Mouse (Mus musculus) neural tube, embryonic 14.5 days (tissue): ENCODE results near the gene Adgrl1. TPM values are rescaled to one million over a fixed set of nuclear protein-coding genes. Genes with fewer than 3 reads are reported as not detected.

Source experiments
- ATAC-seq: fragments of 200-750 bp; cut with Nextera tagmentation; 2 replicates; pipeline ENCODE4 v1.8.0; 2017; ENCODE audit warnings: low read depth, mild to moderate bottlenecking, moderate TSS enrichment, moderate library complexity
- H3K27ac ChIP-seq: fragments of 300-500 bp; sonication (generic); 2 replicates; pipeline ENCODE4 v1.5.1; 2014; ENCODE audit warnings: low read depth, mild to moderate bottlenecking, control low read depth, low read length, moderate library complexity, mixed read lengths
- H3K27me3 ChIP-seq: fragments of 300-500 bp; sonication (generic); 2 replicates; pipeline ENCODE4 v1.6.1; 2014; ENCODE audit warnings: low read length; ENCODE audit not compliant: control insufficient read depth, insufficient read depth
- H3K36me3 ChIP-seq: fragments of 300-500 bp; sonication (generic); 2 replicates; pipeline ENCODE4 v1.6.1; 2014; ENCODE audit warnings: low read length, mixed read lengths; ENCODE audit not compliant: control insufficient read depth, insufficient read depth
- H3K4me1 ChIP-seq: fragments of 300-500 bp; sonication (generic); 2 replicates; pipeline ENCODE4 v1.6.1; 2014; ENCODE audit warnings: low read length; ENCODE audit not compliant: control insufficient read depth, insufficient read depth
- H3K4me2 ChIP-seq: fragments of 300-500 bp; sonication (generic); 2 replicates; pipeline ENCODE4 v1.6.1; 2014; ENCODE audit warnings: mild to moderate bottlenecking, low read depth, low read length, control low read depth
- H3K4me3 ChIP-seq: fragments of 300-500 bp; sonication (generic); 2 replicates; pipeline ENCODE4 v1.5.1; 2014; ENCODE audit warnings: low read depth, low read length, control low read depth, mixed read lengths
- H3K9ac ChIP-seq: fragments of 300-500 bp; sonication (generic); replicated peaks from 2 replicates; pipeline ENCODE4 v1.6.1; 2014; ENCODE audit warnings: low read depth, mild to moderate bottlenecking, control low read depth, low read length, mixed read lengths
- H3K9me3 ChIP-seq: fragments of 300-500 bp; sonication (generic); 2 replicates; pipeline ENCODE4 v1.6.1; 2016; ENCODE audit warnings: low read length; ENCODE audit not compliant: control insufficient read depth
- WGBS: fragments of 180-500 bp; shearing (Covaris S2); extraction: QIAGEN DNeasy Blood & Tissue Kit; methylation state at CpG from one replicate; pipeline ENCODE4 v1.1.7; 2014; 5-methylcytosine and 5-hydroxymethylcytosine counted together
- polyA plus RNA-seq: library from polyadenylated mRNA; unstranded; fragments of >200 nt; fragmentation: Nextera tagmentation; extraction: Ambion mirVana; gene quantifications from 2 replicates; pipeline ENCODE4 v1.2.1, GENCODE M21; 2014

Gene Adgrl1
- polyA plus RNA-seq, 1 experiment from 2014 or later, result 75.0 TPM

DNA sequence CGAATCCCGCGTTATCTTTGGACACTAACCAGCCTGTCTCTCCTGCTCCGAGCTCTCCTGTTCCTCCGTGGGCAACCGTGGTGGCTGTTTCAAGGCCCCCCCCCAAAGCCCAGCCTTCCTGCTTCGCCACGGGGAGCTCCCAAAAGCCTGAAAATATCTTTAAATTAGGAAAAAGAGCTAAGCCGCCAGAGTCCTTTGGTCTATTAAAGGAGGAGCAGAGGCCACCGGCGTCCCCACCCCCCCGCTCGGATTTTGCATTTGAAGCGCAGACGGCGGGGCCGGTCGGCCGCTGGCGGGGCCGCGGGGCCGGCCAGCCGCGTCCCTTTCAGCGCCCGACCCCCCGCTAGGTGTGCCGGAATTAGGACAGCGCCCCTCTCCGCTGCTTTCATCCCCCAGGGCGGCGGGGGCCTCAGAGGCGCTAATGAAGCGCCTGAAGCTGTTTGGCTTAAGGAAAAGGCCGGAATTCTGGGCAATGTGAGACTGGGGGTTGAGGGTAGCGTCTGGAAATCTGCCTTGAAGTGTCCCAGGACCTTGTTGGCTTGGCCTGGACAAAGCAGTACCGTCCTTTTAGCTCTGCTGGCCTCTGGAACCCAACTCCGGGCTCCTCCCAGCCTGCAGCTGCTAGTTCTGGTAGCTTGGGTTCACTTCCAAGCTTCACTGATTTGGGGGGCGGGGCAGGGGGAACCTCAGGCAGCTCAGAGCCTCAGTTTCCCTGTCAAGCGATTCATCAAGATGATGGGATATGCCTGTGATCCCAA is 23.6 kb upstream of the Adgrl1 start:
- WGBS, result under 1% methylated on average over 41 of the region's 41 CpGs
- H3K36me3 ChIP-seq, result no peaks in the 10 kb centered on the region
- peak overlapping the region; percentile 83 for H3K9ac ChIP-seq
- H3K4me1 ChIP-seq, result peaks cover 10% of the 10 kb centered on the region
- ATAC-seq, result no peak
- H3K4me2 ChIP-seq, result peak overlapping the region; percentile 91
- H3K4me3 ChIP-seq, result peak overlapping the region; percentile 62
- 0 out of 2 replicates have a peak overlapping the region, but pooled peaks have one; percentile 87 for H3K27ac ChIP-seq
- no peaks in the 10 kb centered on the region for H3K27me3 ChIP-seq
- H3K9me3 ChIP-seq, result no peaks in the 10 kb centered on the region

DNA sequence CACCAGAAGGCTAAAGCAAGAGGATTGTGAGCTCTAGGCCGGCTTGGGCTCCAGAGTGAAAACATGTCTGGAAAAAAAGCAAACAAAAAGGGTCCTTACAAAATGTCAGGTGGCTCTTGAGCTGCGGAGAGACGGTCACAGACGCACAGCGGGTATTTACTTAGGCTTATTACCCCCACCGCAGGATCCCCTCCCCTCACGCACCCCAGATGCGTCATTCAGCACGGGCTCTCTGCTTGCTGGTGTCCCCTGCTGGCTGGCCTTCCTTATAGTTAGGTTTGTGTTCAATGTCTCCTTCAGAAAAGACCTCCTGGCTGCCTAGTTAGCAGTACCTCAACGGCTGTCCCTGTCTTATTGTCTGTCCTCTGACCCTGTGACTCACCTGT is 23.1 kb upstream of the Adgrl1 start:
- no peaks in the 10 kb centered on the region for H3K36me3 ChIP-seq
- peaks cover 10% of the 10 kb centered on the region for H3K4me1 ChIP-seq
- H3K4me3 ChIP-seq, result no peak overlapping the region
- no peaks in the 10 kb centered on the region for H3K27me3 ChIP-seq
- no peak overlapping the region for H3K27ac ChIP-seq
- no peak overlapping the region for H3K9ac ChIP-seq
- 2% methylated on average over 10 of the region's 10 CpGs for WGBS
- no peak for ATAC-seq
- H3K4me2 ChIP-seq, result no peak overlapping the region
- H3K9me3 ChIP-seq, result no peaks in the 10 kb centered on the region

DNA sequence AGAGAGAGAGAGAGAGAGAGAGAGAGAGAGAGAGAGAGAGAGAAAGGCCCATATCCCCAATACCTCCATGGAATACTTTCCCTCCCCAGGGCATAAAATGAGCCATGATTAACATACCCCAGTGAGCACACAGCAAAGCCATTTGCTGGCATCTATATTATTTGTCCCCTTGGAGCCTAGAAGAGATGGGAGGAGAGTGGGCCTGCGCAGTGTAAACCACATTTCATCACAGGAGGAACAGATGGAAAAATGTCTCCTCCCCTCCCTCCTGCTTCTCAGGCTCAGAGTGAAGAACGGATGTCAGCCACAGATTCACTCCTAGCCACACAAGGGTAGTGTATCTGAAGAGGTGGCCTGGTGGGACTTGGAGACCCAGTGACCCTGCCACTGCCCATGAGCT is 11.5 kb upstream of the Adgrl1 start:
- peak; percentile 56 for ATAC-seq
- 36% methylated on average over 2 of the region's 2 CpGs for WGBS
- no peak overlapping the region for H3K27ac ChIP-seq

DNA sequence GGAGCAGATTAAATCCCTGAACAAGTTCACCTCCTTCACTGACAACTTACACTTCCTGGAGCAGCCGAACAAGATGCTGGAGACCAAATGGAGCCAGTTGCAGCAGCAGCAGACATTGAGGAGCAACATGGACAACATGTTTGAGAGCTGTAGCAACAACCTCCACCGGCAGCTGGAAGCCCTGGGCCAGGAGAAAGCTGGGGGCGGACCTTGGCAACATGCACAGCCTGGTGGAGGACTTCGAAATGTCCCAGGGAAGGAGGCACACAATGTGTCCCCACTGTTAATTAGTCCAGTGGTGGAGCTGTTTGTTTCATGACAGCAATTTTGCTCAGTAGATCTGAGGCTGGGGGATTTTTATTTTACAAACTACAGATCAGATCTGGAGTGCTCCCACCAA is 7.8 kb upstream of the Adgrl1 start:
- no peak overlapping the region for H3K9ac ChIP-seq
- H3K4me3 ChIP-seq, result no peak overlapping the region
- no peaks in the 10 kb centered on the region for H3K9me3 ChIP-seq
- peaks cover 3% of the 10 kb centered on the region; the same call in 1 of the 2 replicates for H3K27me3 ChIP-seq
- no peaks in the 10 kb centered on the region for H3K36me3 ChIP-seq
- H3K4me1 ChIP-seq, result no peaks in the 10 kb centered on the region
- 65% methylated on average over 4 of the region's 4 CpGs for WGBS
- no peak for ATAC-seq
- H3K27ac ChIP-seq, result no peak overlapping the region
- no peak overlapping the region for H3K4me2 ChIP-seq

More for the DNA sequence above, 11.5 kb upstream of the Adgrl1 start:
- Histone ChIP-seq H3K4me3 (no peak overlapping the region), H3K4me1 (no peaks in the 10 kb centered on the region), H3K27me3 (no peaks in the 10 kb centered on the region), H3K4me2 (no peak overlapping the region), H3K9me3 (no peaks in the 10 kb centered on the region), H3K9ac (no peak overlapping the region), H3K36me3 (no peaks in the 10 kb centered on the region)

DNA sequence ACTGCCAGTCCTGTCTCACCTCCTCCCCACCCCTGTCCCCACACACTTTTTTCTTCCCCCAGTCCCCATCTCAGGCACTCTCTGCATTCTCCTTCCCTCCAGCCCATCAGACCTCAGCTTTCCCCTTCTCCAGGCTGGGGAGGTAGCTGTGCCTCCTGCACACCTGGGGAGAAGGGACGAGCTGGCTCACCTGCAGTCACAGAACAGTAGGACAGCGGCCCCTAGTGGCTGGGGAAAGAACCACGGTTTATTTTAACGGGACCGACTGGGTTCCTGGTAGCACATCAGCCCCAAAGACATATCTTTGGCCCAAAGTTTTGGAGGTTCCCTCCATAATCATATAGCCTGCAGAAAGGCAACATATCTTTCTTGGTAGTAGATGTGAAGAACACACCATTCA is 6.0 kb upstream of the Adgrl1 start:
- H3K4me3 ChIP-seq, result no peak overlapping the region
- H3K9me3 ChIP-seq, result no peaks in the 10 kb centered on the region
- no peak overlapping the region for H3K27ac ChIP-seq
- no peaks in the 10 kb centered on the region for H3K36me3 ChIP-seq
- no peaks in the 10 kb centered on the region for H3K4me1 ChIP-seq
- H3K27me3 ChIP-seq, result peaks cover 3% of the 10 kb centered on the region; the same call in 1 of the 2 replicates
- 1% methylated on average over 5 of the region's 5 CpGs for WGBS
- ATAC-seq, result no peak
- no peak overlapping the region for H3K9ac ChIP-seq
- H3K4me2 ChIP-seq, result no peak overlapping the region

DNA sequence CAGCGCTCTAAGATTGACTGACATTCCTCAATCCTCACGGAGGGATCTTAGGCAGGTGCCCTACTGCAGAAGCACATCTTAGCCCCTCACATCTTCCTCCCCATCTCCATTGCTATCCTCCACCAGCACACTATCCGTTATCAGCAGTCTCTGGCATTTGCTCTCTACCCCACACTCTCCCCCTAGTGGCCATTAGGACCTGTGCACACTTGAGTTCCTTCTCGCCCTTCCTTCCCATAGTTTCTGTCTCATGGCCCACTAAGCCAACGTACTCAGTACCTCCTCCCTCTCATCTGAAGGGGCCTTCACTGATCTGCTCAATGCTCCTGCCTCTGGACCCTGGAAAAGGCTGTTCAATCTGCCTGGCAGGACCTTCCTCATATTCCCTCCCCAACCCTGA is 4.0 kb upstream of the Adgrl1 start:
- H3K27ac ChIP-seq, result no peak overlapping the region
- no peak overlapping the region for H3K4me3 ChIP-seq
- peaks cover 3% of the 10 kb centered on the region; the same call in 1 of the 2 replicates for H3K27me3 ChIP-seq
- no peak overlapping the region for H3K9ac ChIP-seq
- no peaks in the 10 kb centered on the region for H3K4me1 ChIP-seq
- H3K36me3 ChIP-seq, result no peaks in the 10 kb centered on the region
- WGBS, result 5% methylated on average over 5 of the region's 5 CpGs
- H3K4me2 ChIP-seq, result no peak overlapping the region
- H3K9me3 ChIP-seq, result no peaks in the 10 kb centered on the region
- no peak for ATAC-seq

DNA sequence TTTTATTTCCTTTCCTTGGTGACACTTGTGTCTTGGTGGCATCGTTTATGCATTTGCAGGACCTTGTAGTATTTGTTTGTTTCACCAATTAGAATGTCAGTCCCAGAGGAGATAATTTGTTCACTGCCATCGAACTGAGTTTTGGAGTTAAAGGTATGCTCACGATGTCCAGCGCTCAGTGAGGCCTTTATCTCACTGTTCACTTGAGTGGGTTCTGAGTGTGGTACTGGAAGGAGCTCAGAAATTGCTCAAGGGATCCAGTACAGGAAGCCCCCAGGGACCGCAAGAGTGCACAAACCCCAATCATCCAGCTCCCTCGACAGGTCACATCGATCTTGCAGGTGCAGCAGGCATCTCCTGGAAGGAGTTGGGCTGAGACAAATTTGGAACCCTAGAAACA is 3.4 kb upstream of the Adgrl1 start:
- H3K27ac ChIP-seq, result no peak overlapping the region
- H3K9ac ChIP-seq, result no peak overlapping the region
- H3K4me3 ChIP-seq, result no peak overlapping the region
- no peaks in the 10 kb centered on the region for H3K4me1 ChIP-seq
- no peaks in the 10 kb centered on the region for H3K9me3 ChIP-seq
- peaks cover 3% of the 10 kb centered on the region; the same call in 1 of the 2 replicates for H3K27me3 ChIP-seq
- no peak for ATAC-seq
- H3K36me3 ChIP-seq, result no peaks in the 10 kb centered on the region
- 87% methylated on average over 7 of the region's 7 CpGs for WGBS
- no peak overlapping the region for H3K4me2 ChIP-seq

DNA sequence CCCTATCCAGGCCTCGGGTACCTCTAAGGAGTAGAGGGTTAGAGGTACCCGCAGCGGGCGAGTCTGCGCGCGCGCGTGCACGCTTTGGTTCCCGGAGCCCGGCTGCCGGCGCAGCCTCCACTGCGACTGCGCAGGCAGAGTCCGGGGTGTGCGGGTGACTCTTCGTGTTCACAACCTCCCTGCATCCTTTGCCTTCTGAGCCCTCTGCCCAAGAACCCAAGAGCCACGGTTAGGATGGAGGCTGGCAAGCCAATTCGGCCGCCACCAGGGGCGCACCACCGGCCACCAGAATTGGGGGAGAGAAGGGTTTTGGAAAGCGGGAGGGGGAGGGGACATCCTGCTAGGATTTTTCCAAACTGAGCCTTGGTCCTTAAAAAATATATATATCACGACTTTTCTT is 2.7 kb upstream of the Adgrl1 start:
- Histone ChIP-seq H3K36me3 (no peaks in the 10 kb centered on the region), H3K9me3 (no peaks in the 10 kb centered on the region), H3K4me1 (peaks cover 6% of the 10 kb centered on the region), H3K4me2 (peak overlapping the region; percentile 41), H3K4me3 (peak overlapping the region; percentile 5; the same call in 1 of the 2 replicates), H3K9ac (0 out of 2 replicates have a peak overlapping the region, but pooled peaks have one; percentile 22), H3K27ac (no peak overlapping the region), H3K27me3 (peaks cover 3% of the 10 kb centered on the region; the same call in 1 of the 2 replicates)
- ATAC-seq, result no peak
- WGBS, result 3% methylated on average over 26 of the region's 26 CpGs

DNA sequence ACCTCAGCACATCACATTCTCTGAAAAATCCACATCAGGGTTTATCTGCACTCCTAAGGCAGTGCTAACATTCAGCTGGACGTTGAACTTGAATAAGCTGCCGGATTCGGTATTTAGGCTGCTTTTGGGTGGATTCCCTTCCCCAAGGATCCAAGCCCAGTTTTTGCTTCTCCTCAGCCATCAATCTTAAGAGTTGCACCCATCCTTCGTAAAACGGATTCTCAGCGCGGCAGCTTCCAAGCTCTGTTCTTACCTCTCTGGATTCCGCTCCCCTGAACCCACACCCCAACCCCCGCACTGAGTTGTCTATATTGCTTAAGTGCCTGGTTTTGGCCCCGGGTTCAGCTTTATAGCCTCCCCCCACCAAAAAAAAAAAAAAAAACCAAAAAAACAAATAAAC is 1.4 kb upstream of the Adgrl1 start:
- Histone ChIP-seq H3K9ac (0 out of 2 replicates have a peak overlapping the region, but pooled peaks have one; percentile 99), H3K4me1 (peaks cover 18% of the 10 kb centered on the region), H3K4me2 (peak overlapping the region; percentile 62), H3K27ac (peak overlapping the region; percentile 98), H3K9me3 (no peaks in the 10 kb centered on the region), H3K4me3 (peak overlapping the region; percentile 97), H3K36me3 (no peaks in the 10 kb centered on the region), H3K27me3 (peaks cover 3% of the 10 kb centered on the region; the same call in 1 of the 2 replicates)
- 5% methylated on average over 10 of the region's 10 CpGs for WGBS
- ATAC-seq, result no peak
